Mouse (Mus musculus) lung, postnatal 25 days (tissue): ENCODE results near the gene Heatr5b.

ENCODE experiments used
- DNase-seq: peaks from one replicate; pipeline ENCODE4 v3.0.0; 2022; ENCODE audit warnings: low spot score

Heatr5b gene

GRCm38 (mm10) chr17:78767546-78767945, 67.6 kb downstream of the Heatr5b start:
- DNase-seq: no peak

GRCm38 (mm10) chr17:78766084-78766483, 69.1 kb downstream of the Heatr5b start:
- DNase-seq: no peak

- no peak for DNase-seq
These were observed 71.9 kb downstream of the Heatr5b start for GRCm38 (mm10) chr17:78763272-78763671.

- DNase-seq: no peak
These were observed 82.1 kb downstream of the Heatr5b start for GRCm38 (mm10) chr17:78752938-78753655.

- DNase-seq: no peak
These were observed 83.1 kb downstream of the Heatr5b start for GRCm38 (mm10) chr17:78752064-78752463.

GRCm38 (mm10) chr17:78748440-78748839, 86.7 kb downstream of the Heatr5b start:
- no peak for DNase-seq

GRCm38 (mm10) chr17:78738416-78738815, 96.7 kb downstream of the Heatr5b start:
- DNase-seq: no peak

- DNase-seq: no peak
These were observed 97.4 kb downstream of the Heatr5b start for GRCm38 (mm10) chr17:78737771-78738170.

GRCm38 (mm10) chr17:78737096-78737495, 98.1 kb downstream of the Heatr5b start, which contains the start of gene Strn:
Gene Strn, minus strand, starts transcription at chr17:78737196.
- DNase-seq: no peak

- peak; percentile 100 for DNase-seq
These were observed 98.6 kb downstream of the Heatr5b start for GRCm38 (mm10) chr17:78736473-78736988.

GRCm38 (mm10) chr17:78735731-78736472, 99.3 kb downstream of the Heatr5b start:
- no peak for DNase-seq

- DNase-seq: no peak
These were observed 100.4 kb downstream of the Heatr5b start for GRCm38 (mm10) chr17:78734806-78735205.

- no peak for DNase-seq
These were observed 103.1 kb downstream of the Heatr5b start for GRCm38 (mm10) chr17:78732056-78732455.

- peak; percentile 56 for DNase-seq
These were observed 108.3 kb downstream of the Heatr5b start for GRCm38 (mm10) chr17:78726746-78727449.

- DNase-seq: no peak
These were observed 110.6 kb downstream of the Heatr5b start for GRCm38 (mm10) chr17:78724461-78725055.

GRCm38 (mm10) chr17:78721690-78722089, 113.5 kb downstream of the Heatr5b start:
- no peak for DNase-seq

GRCm38 (mm10) chr17:78719086-78719485, 116.1 kb downstream of the Heatr5b start:
- no peak for DNase-seq

- no peak for DNase-seq
These were observed 124.9 kb downstream of the Heatr5b start for GRCm38 (mm10) chr17:78710258-78710657.

GRCm38 (mm10) chr17:78708422-78708821, 126.7 kb downstream of the Heatr5b start:
- DNase-seq: no peak

- no peak for DNase-seq
These were observed 132.2 kb downstream of the Heatr5b start for GRCm38 (mm10) chr17:78702988-78703387.
